Mouse (Mus musculus): Measurements from ENCODE around the gene AC124108.1. TPM values are rescaled to one million over a fixed set of nuclear protein-coding genes. Genes with fewer than 3 reads are reported as not detected.

Gene AC124108.1
- polyA plus RNA-seq, 1 experiment from 2014 or later = 0.45 TPM

GRCm38 (mm10) chr1:132195100-132195499, 3.8 kb downstream of the AC124108.1 start:
- no peak overlapping the region for H3K9ac ChIP-seq (replicated peaks)
- no peak overlapping the region for H3K4me2 ChIP-seq
- peaks cover 71% of the 10 kb centered on the region for H3K4me1 ChIP-seq (replicated peaks)
- WGBS = 49% methylated on average over 9 of the region's 9 CpGs
- no peak overlapping the region for H3K27ac ChIP-seq
- no peak overlapping the region for H3K4me3 ChIP-seq (replicated peaks)
- H3K9me3 ChIP-seq = no peaks in the 10 kb centered on the region
- H3K36me3 ChIP-seq = no peaks in the 10 kb centered on the region
- ATAC-seq (ENCODE audit: insufficient number of reproducible peaks, insufficient read depth, low FRiP score, low TSS enrichment, low read depth) = no peak
- peaks cover 74% of the 10 kb centered on the region for H3K27me3 ChIP-seq

GRCm38 (mm10) chr1:132195681-132196080, 4.4 kb downstream of the AC124108.1 start:
- Histone ChIP-seq H3K36me3 (no peaks in the 10 kb centered on the region), H3K9ac (replicated peaks) (no peak overlapping the region), H3K4me3 (replicated peaks) (no peak overlapping the region), H3K9me3 (no peaks in the 10 kb centered on the region), H3K27me3 (peaks cover 68% of the 10 kb centered on the region), H3K4me1 (replicated peaks) (peaks cover 72% of the 10 kb centered on the region), H3K4me2 (no peak overlapping the region), H3K27ac (no peak overlapping the region)
- WGBS = 36% methylated on average over 5 of the region's 5 CpGs
- no peak for ATAC-seq (ENCODE audit: insufficient number of reproducible peaks, insufficient read depth, low FRiP score, low TSS enrichment, low read depth)

GRCm38 (mm10) chr1:132196337-132196736, 5.1 kb downstream of the AC124108.1 start:
- no peaks in the 10 kb centered on the region for H3K9me3 ChIP-seq
- H3K9ac ChIP-seq (replicated peaks) = no peak overlapping the region
- no peak overlapping the region for H3K4me3 ChIP-seq (replicated peaks)
- no peaks in the 10 kb centered on the region for H3K36me3 ChIP-seq
- 16% methylated on average over 7 of the region's 7 CpGs for WGBS
- no peak overlapping the region for H3K27ac ChIP-seq
- no peak overlapping the region for H3K4me2 ChIP-seq
- ATAC-seq (ENCODE audit: insufficient number of reproducible peaks, insufficient read depth, low FRiP score, low TSS enrichment, low read depth) = no peak
- H3K27me3 ChIP-seq = peaks cover 62% of the 10 kb centered on the region
- H3K4me1 ChIP-seq (replicated peaks) = peaks cover 72% of the 10 kb centered on the region

GRCm38 (mm10) chr1:132197666-132198065, 6.4 kb downstream of the AC124108.1 start:
- H3K27me3 ChIP-seq = peaks cover 53% of the 10 kb centered on the region
- H3K4me1 ChIP-seq (replicated peaks) = peaks cover 68% of the 10 kb centered on the region
- ATAC-seq (ENCODE audit: insufficient number of reproducible peaks, insufficient read depth, low FRiP score, low TSS enrichment, low read depth) = no peak
- no peak overlapping the region for H3K9ac ChIP-seq (replicated peaks)
- no peak overlapping the region; the same call in 1 of the 2 replicates for H3K4me2 ChIP-seq
- H3K9me3 ChIP-seq = no peaks in the 10 kb centered on the region
- WGBS = 2% methylated on average over 9 of the region's 9 CpGs
- H3K4me3 ChIP-seq (replicated peaks) = no peak overlapping the region
- no peaks in the 10 kb centered on the region for H3K36me3 ChIP-seq
- H3K27ac ChIP-seq = no peak overlapping the region

- H3K27me3 ChIP-seq = peaks cover 44% of the 10 kb centered on the region
- no peak overlapping the region for H3K27ac ChIP-seq
- 74% methylated on average over 16 of the region's 16 CpGs for WGBS
- no peak for ATAC-seq (ENCODE audit: insufficient number of reproducible peaks, insufficient read depth, low FRiP score, low TSS enrichment, low read depth)
- no peak overlapping the region for H3K9ac ChIP-seq (replicated peaks)
- H3K9me3 ChIP-seq = no peaks in the 10 kb centered on the region
- H3K4me3 ChIP-seq (replicated peaks) = no peak overlapping the region
- H3K4me2 ChIP-seq = no peak overlapping the region
- peaks cover 67% of the 10 kb centered on the region for H3K4me1 ChIP-seq (replicated peaks)
- H3K36me3 ChIP-seq = no peaks in the 10 kb centered on the region
Measured at GRCm38 (mm10) chr1:132198401-132199071, 7.3 kb downstream of the AC124108.1 start.

- WGBS = 77% methylated on average over 6 of the region's 6 CpGs
- no peaks in the 10 kb centered on the region for H3K9me3 ChIP-seq
- ATAC-seq (ENCODE audit: insufficient number of reproducible peaks, insufficient read depth, low FRiP score, low TSS enrichment, low read depth) = no peak
- H3K9ac ChIP-seq (replicated peaks) = no peak overlapping the region
- no peak overlapping the region for H3K27ac ChIP-seq
- no peak overlapping the region for H3K4me2 ChIP-seq
- H3K27me3 ChIP-seq = peaks cover 37% of the 10 kb centered on the region
- H3K4me3 ChIP-seq (replicated peaks) = no peak overlapping the region
- H3K36me3 ChIP-seq = no peaks in the 10 kb centered on the region
- H3K4me1 ChIP-seq (replicated peaks) = peaks cover 67% of the 10 kb centered on the region
Measured at GRCm38 (mm10) chr1:132199244-132199643, 8.0 kb downstream of the AC124108.1 start.

- Histone ChIP-seq H3K4me2 (peak overlapping the region; percentile 50), H3K9ac (replicated peaks) (no peak overlapping the region; the same call in 1 of the 2 replicates), H3K9me3 (no peaks in the 10 kb centered on the region), H3K27ac (no peak overlapping the region; the same call in 1 of the 2 replicates), H3K27me3 (peaks cover 35% of the 10 kb centered on the region), H3K4me1 (replicated peaks) (peaks cover 60% of the 10 kb centered on the region), H3K4me3 (replicated peaks) (peak overlapping the region; percentile 30), H3K36me3 (no peaks in the 10 kb centered on the region)
- no peak for ATAC-seq (ENCODE audit: insufficient number of reproducible peaks, insufficient read depth, low FRiP score, low TSS enrichment, low read depth)
- 16% methylated on average over 12 of the region's 12 CpGs for WGBS
Measured at GRCm38 (mm10) chr1:132199934-132200333, 8.7 kb downstream of the AC124108.1 start.

- Histone ChIP-seq H3K9me3 (no peaks in the 10 kb centered on the region), H3K9ac (replicated peaks) (0 out of 2 replicates have a peak overlapping the region, but pooled peaks have one; percentile 4), H3K27ac (peak overlapping the region; percentile 42; the same call in 1 of the 2 replicates), H3K4me1 (replicated peaks) (peaks cover 51% of the 10 kb centered on the region), H3K4me2 (peak overlapping the region; percentile 50), H3K4me3 (replicated peaks) (peak overlapping the region; percentile 30), H3K27me3 (peaks cover 28% of the 10 kb centered on the region), H3K36me3 (no peaks in the 10 kb centered on the region)
- 7% methylated on average over 11 of the region's 11 CpGs for WGBS
- ATAC-seq (ENCODE audit: insufficient number of reproducible peaks, insufficient read depth, low FRiP score, low TSS enrichment, low read depth) = peak; percentile 67
Measured at GRCm38 (mm10) chr1:132200562-132201510, 9.6 kb downstream of the AC124108.1 start.

GRCm38 (mm10) chr1:132201511-132201860, 10.2 kb downstream of the AC124108.1 start:
- ATAC-seq (ENCODE audit: insufficient number of reproducible peaks, insufficient read depth, low FRiP score, low TSS enrichment, low read depth) = no peak
- H3K36me3 ChIP-seq = no peaks in the 10 kb centered on the region
- no peak overlapping the region for H3K9ac ChIP-seq (replicated peaks)
- 32% methylated on average over 4 of the region's 4 CpGs for WGBS
- H3K4me1 ChIP-seq (replicated peaks) = peaks cover 48% of the 10 kb centered on the region
- H3K9me3 ChIP-seq = no peaks in the 10 kb centered on the region
- H3K27ac ChIP-seq = no peak overlapping the region
- H3K4me2 ChIP-seq = peak overlapping the region; percentile 50
- peak overlapping the region; percentile 30 for H3K4me3 ChIP-seq (replicated peaks)
- H3K27me3 ChIP-seq = peaks cover 25% of the 10 kb centered on the region

GRCm38 (mm10) chr1:132201936-132202335, 10.7 kb downstream of the AC124108.1 start:
- Histone ChIP-seq H3K4me2 (peak overlapping the region; percentile 50; the same call in 1 of the 2 replicates), H3K4me3 (replicated peaks) (no peak overlapping the region), H3K4me1 (replicated peaks) (peaks cover 44% of the 10 kb centered on the region), H3K9ac (replicated peaks) (no peak overlapping the region), H3K27me3 (peaks cover 21% of the 10 kb centered on the region), H3K36me3 (no peaks in the 10 kb centered on the region), H3K27ac (no peak overlapping the region), H3K9me3 (no peaks in the 10 kb centered on the region)
- ATAC-seq (ENCODE audit: insufficient number of reproducible peaks, insufficient read depth, low FRiP score, low TSS enrichment, low read depth) = no peak
- 63% methylated on average over 2 of the region's 2 CpGs for WGBS

- Histone ChIP-seq H3K4me3 (replicated peaks) (no peak overlapping the region), H3K27me3 (peaks cover 18% of the 10 kb centered on the region), H3K27ac (no peak overlapping the region), H3K4me2 (no peak overlapping the region), H3K4me1 (replicated peaks) (peaks cover 39% of the 10 kb centered on the region), H3K36me3 (no peaks in the 10 kb centered on the region), H3K9ac (replicated peaks) (no peak overlapping the region), H3K9me3 (no peaks in the 10 kb centered on the region)
- no peak for ATAC-seq (ENCODE audit: insufficient number of reproducible peaks, insufficient read depth, low FRiP score, low TSS enrichment, low read depth)
- WGBS = 96% methylated on average over 5 of the region's 5 CpGs
Measured at GRCm38 (mm10) chr1:132202771-132203170, 11.5 kb downstream of the AC124108.1 start.

All from limb, embryonic 12.5 days (tissue).